Mouse (Mus musculus): ENCODE data around the gene Gm7954.
"Not testable (repeated sequence)": the region's sequence is repeated elsewhere in the genome, so short reads cannot be mapped to it uniquely, and the experiment has no call there.

The Gm7954 gene

DNA sequence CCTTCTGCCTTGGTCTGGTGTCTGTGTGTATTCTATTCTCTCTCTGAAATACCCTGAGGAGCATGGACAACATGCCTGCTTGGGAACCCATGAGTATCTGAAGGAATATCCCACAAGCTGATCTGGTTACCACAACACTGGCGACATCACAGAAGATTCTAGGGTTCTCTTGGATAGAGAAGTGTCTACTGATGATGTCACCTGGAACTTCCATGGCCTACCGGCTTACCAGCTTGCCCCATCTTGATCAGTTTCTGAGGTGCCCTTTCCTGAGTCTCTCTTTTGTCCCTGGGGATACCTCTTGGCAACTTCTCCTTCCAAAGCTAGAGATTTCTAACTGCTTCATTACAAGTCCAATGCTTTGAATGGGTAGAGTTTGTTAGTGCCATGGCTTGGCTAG is at the start of gene Gm7954:
TSS of gene Gm7954 (minus strand) at position 101 of the 400 bp plus-strand sequence.
- not testable (repeated sequence) for DNase-seq (ENCODE audit: low read depth, low spot score)

DNA sequence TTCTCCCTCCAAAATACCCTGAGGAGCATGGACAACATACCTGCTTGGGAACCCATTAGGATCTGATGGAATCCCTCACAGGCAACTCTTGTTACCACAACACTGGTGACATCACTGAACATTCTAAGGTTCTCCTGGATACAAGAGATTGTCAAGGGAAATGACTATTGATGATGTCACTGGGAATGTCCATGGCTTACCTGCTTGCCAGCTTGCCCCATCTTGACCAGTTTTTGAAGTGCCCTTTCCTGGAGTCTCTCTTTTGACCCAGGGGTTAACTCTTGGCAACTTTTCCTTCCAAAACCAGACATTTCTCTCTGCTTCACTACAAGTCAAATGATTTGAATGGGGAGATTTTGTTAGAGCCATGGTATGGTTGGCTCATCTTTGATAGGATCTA is 36.1 kb upstream of the Gm7954 start, which contains the start of gene Gm3486:
TSS of gene Gm3486 (minus strand) at position 101 of the 400 bp plus-strand sequence.
- DNase-seq (ENCODE audit: low read depth, low spot score), result not testable (repeated sequence)

DNA sequence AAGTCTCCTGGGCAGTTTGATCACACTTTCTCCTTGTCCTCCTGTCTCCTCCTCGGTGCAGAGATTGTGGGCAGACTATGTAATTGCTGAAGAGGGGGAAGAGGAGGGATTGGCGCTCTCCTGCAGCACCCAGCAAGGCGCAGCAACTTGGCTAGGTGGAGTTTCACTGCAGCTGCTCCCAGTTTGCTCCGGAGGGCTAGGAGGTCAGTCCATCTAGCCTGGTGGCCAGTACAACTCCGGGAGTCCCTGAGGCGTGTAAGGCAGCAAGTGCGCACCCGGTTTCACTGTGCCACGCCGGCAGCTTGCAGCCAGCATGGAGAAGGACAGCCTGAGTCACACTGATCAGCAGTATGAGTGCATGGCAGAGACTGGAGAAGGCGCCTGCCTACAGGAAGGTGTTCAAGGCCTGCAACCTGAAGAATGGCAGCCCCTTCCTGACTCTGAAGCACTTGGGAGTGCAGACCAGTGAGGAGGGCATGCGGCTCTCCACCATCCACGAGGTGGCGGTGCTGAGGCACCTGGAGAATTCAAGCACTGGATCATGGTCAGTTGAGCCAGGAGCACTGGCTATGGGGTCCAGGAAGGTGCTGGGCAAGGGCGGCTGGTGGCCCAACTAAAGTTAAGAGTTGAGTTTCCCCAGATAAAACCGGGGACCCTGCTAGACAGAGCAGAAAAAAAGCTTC is 27.8 kb downstream of the Gm7954 start:
- not testable (repeated sequence) for DNase-seq (ENCODE audit: low read depth, low spot score)

DNA sequence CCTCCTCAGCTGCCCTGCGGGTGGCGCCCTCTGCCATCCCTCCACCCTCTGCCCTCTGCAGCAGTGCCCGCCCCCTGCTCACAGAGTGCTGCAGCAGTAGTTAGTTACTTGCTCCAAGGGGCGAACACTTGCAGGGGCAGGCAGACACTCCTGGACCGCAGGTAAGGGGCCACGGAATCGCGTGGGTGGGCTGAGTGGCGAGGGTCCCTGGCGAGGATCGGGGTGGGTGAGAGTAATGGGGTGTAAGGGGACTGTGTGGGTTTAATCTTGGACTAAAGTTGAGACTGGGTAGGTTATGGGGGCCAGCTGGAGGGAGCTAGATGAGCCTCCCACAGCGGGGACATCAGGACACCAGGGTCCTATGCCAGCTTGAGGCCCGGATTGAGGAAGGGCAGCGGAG is 28.6 kb downstream of the Gm7954 start:
- DNase-seq (ENCODE audit: low read depth, low spot score), result not testable (repeated sequence)

DNA sequence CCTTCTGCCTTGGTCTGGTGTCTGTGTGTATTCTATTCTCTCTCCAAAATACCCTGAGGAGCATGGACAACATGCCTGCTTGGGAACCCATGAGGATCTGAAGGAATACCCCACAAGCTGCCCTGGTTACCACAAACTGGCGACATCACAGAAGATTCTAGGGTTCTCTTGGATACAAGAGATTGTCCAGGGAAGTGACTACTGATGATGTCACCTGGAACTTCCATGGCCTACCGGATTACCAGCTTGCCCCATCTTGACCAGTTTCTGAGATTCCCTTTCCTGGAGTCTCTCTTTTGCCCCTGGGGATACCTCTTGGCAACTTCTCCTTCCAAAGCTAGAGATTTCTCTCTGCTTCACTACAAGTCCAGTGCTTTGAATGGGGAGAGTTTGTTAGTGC is 45.1 kb downstream of the Gm7954 start, which contains the start of gene Gm6482:
TSS of gene Gm6482 (minus strand) at position 101 of the 400 bp plus-strand sequence.
- not testable (repeated sequence) for DNase-seq (ENCODE audit: low read depth, low spot score)

Measured in c-Kit-negative CD71-positive TER-119-positive erythroid progenitor cells, embryonic 14.5 days (primary cell).